Mouse (Mus musculus) NIH3T3 (cell line): Measurements from ENCODE around the gene P2ry10.
"Not testable (repeated sequence)": the region's sequence is repeated elsewhere in the genome, so short reads cannot be mapped to it uniquely, and the experiment has no call there.

Source experiments
- DNase-seq: peaks from one replicate; pipeline ENCODE4 v3.0.0-alpha.2; 2012; ENCODE audit warnings: low read depth

Gene P2ry10

GRCm38 (mm10) chrX:107088177-107088576, at the start of gene P2ry10:
Gene P2ry10 (plus strand): TSS chrX:107088492.
- DNase-seq = no peak

GRCm38 (mm10) chrX:107039146-107039545, 49.1 kb upstream of the P2ry10 start:
- DNase-seq = no peak

- no peak for DNase-seq
Measured at GRCm38 (mm10) chrX:107039635-107040034, 48.7 kb upstream of the P2ry10 start.

- no peak for DNase-seq
Measured at GRCm38 (mm10) chrX:107042367-107042766, 45.9 kb upstream of the P2ry10 start.

GRCm38 (mm10) chrX:107083407-107083806, 4.9 kb upstream of the P2ry10 start:
- DNase-seq = not testable (repeated sequence)

GRCm38 (mm10) chrX:107084320-107084719, 4.0 kb upstream of the P2ry10 start:
- no peak for DNase-seq

GRCm38 (mm10) chrX:107089131-107089530, 839 bp downstream of the P2ry10 start:
- no peak for DNase-seq

GRCm38 (mm10) chrX:107089930-107090329, 1.6 kb downstream of the P2ry10 start:
- no peak for DNase-seq

- DNase-seq = no peak
Measured at GRCm38 (mm10) chrX:107095633-107096032, 7.3 kb downstream of the P2ry10 start.

- DNase-seq = peak; percentile 2
Measured at GRCm38 (mm10) chrX:107116333-107116732, 28.0 kb downstream of the P2ry10 start.

GRCm38 (mm10) chrX:107116987-107117386, 28.7 kb downstream of the P2ry10 start:
- peak; percentile 58 for DNase-seq

GRCm38 (mm10) chrX:107143184-107143583, 54.9 kb downstream of the P2ry10 start:
- DNase-seq = no peak

- no peak for DNase-seq
Measured at GRCm38 (mm10) chrX:107143930-107144329, 55.6 kb downstream of the P2ry10 start.

- DNase-seq = no peak
Measured at GRCm38 (mm10) chrX:107148681-107149080, 60.4 kb downstream of the P2ry10 start, which contains the start of gene P2ry10b. Gene P2ry10b (plus strand): TSS chrX:107148927.

GRCm38 (mm10) chrX:107149391-107149993, 61.2 kb downstream of the P2ry10 start:
- DNase-seq = no peak

GRCm38 (mm10) chrX:107150027-107150426, 61.7 kb downstream of the P2ry10 start:
- DNase-seq = peak; percentile 2

- peak; percentile 74 for DNase-seq
Measured at GRCm38 (mm10) chrX:107150752-107151515, 62.6 kb downstream of the P2ry10 start.
